Mouse (Mus musculus) adrenal gland, postnatal 10 days (tissue): ENCODE measurements around the gene Rabgap1l. TPM values are rescaled to one million over a fixed set of nuclear protein-coding genes. Genes with fewer than 3 reads are reported as not detected.
"Not testable (repeated sequence)": the region's sequence is repeated elsewhere in the genome, so short reads cannot be mapped to it uniquely, and the experiment has no call there.

Experiments used
- DNase-seq: peaks from one replicate; pipeline ENCODE4 v3.0.0; 2021; ENCODE audit warnings: mixed read lengths
- total RNA-seq, 2 experiments: library from RNA; stranded (reverse); gene quantifications; 2 replicates each; pipeline ENCODE4 v1.2.3; 2021

Rabgap1l gene
- total RNA-seq, 2 experiments from 2014 or later, result 31.3 to 34.1 TPM

- no peak for DNase-seq
These were observed 308.0 kb downstream of the Rabgap1l start for GRCm38 (mm10) chr1:160485028-160485427.

DNA sequence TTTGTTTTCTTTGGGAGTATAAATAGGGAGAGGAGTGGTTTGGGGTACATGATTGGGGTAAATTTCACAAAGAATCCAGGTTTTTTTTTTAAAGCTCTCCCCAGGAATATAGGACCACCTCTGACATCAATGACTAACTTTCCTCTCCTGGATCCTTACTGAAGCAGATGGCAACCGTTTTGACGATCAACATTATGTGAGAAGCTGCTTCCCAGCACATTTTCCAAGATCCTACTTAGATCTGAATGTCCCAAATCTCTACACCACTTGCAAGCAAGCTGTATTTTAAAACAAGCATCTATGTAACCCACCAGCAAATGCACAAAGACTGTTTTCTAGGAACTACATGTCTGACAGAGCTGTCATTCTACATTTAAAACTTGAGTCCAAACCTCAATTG lies 311.4 kb downstream of the Rabgap1l start:
- no peak for DNase-seq

DNA sequence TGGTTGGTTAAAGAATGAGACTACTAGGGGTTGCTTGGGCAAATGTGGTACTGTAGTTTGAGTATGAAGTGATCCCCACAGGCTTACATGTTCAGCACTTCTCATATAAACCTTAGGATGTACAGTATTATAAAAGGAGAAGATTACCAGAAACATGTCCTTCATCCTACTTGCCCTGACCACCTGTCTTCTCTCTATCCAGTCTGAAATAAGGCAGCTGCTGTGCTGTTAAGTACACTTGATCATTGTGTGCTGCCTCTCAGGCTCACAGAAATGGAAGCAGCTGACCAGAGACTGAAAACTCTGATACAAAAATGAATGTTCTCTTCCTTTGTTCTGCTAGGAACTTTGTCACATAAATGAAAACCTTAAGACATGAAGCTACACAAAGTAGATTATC lies 325.6 kb downstream of the Rabgap1l start:
- no peak for DNase-seq

- DNase-seq, result no peak
These were observed 327.8 kb downstream of the Rabgap1l start for GRCm38 (mm10) chr1:160465186-160465585.

DNA sequence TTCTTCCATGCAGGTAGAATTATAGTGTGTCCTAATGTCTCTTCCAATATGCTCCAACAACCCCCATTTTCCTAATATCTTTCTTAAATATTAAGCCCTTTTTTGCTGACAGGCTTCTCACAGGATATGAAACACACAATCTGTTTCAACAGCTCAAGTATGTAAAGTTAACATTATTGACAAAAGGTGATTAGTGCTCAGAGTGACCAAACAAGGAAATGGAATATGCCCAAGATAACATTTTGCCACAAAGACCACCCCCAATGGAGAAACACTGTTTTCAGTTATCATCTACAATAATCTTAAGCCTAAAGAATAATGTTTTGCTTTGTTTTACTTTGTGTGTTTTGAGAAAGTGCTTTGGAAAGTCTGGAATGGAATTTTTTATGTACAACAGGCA lies 328.9 kb downstream of the Rabgap1l start:
- no peak for DNase-seq

DNA sequence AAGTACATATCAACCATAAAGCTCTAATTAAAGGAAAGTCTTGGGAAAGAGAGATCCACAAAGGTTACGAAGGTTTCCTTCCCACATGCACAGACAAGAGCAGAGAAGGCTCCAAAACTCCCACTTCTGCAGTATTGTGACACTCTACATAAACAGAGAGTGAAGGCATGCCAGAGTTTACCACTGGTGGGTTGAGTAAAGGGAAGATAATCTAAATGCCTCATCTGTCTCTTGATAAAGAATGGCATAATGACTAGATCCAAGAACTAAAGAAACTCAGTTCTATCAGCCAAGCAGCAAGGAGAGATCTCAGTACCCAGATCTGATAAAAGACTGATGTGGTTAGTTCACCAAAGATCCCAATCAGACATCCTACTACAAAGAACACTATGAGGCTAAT lies 332.7 kb downstream of the Rabgap1l start:
- DNase-seq, result no peak

GRCm38 (mm10) chr1:160451663-160452062 lies 341.3 kb downstream of the Rabgap1l start:
- DNase-seq, result no peak

- DNase-seq, result no peak
These were observed 344.3 kb downstream of the Rabgap1l start for GRCm38 (mm10) chr1:160448681-160449080.

DNA sequence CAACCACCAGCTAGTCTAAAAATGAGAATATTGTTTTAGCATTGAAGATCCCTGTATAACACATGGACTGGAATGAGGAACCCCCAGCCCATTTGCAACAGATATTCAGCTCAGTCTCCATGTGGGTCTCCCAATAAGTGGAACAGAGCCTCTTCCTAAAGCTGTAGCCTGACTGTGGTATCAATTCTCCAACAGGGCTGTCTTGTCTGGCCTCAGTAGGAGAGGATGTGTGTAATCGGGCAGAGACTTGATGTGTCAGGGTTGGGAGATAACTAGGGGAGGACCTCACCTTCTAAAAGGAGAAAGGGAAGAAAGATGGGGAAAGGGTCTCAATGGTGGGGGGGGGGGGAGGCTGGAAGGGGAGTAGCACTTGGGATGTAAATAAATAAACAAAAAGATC lies 346.2 kb downstream of the Rabgap1l start:
- no peak for DNase-seq

GRCm38 (mm10) chr1:160443506-160443905 lies 349.5 kb downstream of the Rabgap1l start:
- no peak for DNase-seq

GRCm38 (mm10) chr1:160441679-160442078 lies 351.3 kb downstream of the Rabgap1l start:
- DNase-seq, result no peak

- no peak for DNase-seq
These were observed 351.9 kb downstream of the Rabgap1l start for GRCm38 (mm10) chr1:160441161-160441560.

- DNase-seq, result no peak
These were observed 354.2 kb downstream of the Rabgap1l start for GRCm38 (mm10) chr1:160438820-160439219.

DNA sequence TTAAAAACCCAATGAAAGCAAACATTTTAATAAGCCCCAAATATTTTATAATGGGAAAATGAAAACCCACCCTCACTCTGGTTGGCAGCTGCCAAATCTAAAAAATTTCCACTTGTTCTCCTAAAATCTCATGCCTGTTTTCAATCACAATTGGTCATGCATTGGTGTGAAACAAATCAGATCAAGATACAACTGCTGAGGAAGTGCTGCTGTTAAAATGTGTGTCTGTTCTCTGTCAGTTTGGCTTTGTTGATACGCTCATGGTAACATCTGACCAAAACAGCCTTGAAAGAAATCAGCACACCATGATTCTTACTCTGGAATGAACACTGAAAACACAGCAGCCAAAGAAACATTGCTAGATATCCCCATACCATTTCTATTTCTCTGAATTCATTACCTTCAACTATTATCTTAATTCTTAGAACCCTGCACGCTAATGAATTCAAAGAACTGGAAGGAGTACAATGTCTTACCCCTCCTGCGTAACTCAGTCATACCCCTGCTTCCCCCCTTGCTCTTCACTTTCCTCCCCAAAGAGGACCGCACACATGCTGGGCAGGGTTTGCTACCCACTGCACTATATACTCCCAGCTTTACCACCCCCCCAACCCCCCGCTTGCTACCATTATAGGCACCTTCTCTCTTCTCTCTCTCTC lies 375.7 kb downstream of the Rabgap1l start:
- no peak for DNase-seq

GRCm38 (mm10) chr1:160410822-160411221 lies 382.2 kb downstream of the Rabgap1l start:
- DNase-seq, result peak; percentile 20

DNA sequence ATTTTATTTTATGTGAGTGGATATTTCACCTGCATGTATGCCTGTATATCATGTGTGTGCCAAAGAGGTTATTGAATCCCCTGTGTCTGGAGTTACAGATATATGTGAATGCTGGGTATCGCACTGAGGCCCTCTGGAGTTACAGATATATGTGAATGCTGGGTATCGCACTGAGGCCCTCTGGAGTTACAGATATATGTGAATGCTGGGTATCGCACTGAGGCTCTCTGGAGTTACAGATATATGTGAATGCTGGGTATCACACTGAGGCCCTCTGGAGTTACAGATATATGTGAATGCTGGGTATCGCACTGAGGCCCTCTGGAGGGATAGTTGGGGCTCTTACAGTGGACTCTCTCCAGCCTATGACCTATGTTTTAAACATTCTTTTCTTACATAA lies 383.3 kb downstream of the Rabgap1l start:
- not testable (repeated sequence) for DNase-seq

DNA sequence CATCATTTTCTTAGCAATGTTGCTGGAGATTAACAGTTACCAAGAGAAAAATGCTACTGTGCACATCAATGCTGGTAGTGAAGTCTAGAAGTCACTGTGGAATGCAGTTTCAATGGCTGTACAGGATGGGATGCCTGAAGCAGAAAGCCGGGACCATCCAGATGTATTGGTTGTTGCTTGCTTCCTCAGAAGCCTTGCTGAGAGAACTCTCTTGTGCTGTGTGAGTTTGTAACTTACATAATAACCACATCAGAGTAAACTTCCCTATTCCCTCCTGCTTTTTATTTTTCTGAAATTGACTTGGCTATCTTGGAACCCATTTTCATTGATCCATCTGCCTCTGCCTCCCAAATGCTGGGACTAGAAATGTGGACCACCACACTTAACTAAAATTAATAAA lies 383.9 kb downstream of the Rabgap1l start:
- no peak for DNase-seq

GRCm38 (mm10) chr1:160408302-160408897 lies 384.6 kb downstream of the Rabgap1l start:
- no peak for DNase-seq

DNA sequence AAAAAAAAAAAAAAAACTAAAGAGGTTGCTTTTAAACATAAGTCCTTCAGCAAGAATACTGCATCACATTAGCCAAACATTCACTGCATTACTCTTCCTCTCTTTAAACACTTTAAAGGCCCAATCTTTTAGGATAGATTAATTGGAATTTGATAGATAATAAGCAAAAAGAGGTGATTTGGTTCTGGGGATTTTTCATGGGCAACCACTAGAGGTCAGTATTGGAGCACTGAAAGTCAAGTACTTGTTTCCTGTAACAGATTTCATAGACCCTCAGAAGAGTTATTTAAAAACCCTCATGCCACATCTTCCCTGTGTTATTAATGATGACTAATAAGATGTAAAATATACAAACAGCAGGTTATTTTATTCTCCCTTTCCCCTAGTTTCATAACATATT lies 393.6 kb downstream of the Rabgap1l start:
- DNase-seq, result peak; percentile 44

- DNase-seq, result no peak
These were observed 396.0 kb downstream of the Rabgap1l start for GRCm38 (mm10) chr1:160397037-160397436.

DNA sequence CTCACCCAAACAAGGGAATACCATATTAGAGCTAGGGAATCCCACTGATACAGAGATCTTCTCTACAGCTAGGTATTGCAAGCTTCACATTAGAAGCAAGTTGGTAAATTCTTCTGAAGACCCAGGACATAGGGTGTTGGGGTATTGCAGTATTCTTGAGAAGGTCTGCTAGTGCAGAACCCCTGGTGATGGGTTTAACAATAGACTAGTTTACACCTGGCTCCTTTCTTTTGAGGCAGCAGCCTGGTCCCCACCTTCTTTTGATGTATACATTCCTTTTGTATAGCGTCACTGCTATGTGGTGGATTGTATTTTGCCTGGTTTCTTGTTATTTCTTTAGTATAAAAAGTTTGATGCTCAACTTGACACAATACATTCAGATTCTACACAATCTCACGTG lies 405.6 kb downstream of the Rabgap1l start:
- no peak for DNase-seq

DNA sequence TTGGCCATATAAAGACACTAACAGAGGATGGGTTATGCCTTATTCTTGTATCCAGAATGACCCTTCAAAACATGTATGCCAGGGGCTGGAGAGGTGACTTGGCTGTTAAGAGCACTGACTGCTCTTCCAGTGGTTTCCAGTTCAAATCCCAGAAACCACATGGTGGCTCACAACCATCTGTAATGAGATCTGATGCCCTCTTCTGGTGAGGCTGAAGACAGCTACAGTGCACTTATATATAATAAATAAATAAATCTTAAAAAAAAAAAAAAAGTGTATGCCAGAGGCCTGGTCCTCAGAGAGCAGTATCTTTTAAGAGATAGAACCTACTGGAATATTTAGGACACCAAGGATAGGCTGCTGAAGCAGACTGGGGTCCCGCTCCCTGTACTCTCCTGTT lies 414.6 kb downstream of the Rabgap1l start:
- no peak for DNase-seq

DNA sequence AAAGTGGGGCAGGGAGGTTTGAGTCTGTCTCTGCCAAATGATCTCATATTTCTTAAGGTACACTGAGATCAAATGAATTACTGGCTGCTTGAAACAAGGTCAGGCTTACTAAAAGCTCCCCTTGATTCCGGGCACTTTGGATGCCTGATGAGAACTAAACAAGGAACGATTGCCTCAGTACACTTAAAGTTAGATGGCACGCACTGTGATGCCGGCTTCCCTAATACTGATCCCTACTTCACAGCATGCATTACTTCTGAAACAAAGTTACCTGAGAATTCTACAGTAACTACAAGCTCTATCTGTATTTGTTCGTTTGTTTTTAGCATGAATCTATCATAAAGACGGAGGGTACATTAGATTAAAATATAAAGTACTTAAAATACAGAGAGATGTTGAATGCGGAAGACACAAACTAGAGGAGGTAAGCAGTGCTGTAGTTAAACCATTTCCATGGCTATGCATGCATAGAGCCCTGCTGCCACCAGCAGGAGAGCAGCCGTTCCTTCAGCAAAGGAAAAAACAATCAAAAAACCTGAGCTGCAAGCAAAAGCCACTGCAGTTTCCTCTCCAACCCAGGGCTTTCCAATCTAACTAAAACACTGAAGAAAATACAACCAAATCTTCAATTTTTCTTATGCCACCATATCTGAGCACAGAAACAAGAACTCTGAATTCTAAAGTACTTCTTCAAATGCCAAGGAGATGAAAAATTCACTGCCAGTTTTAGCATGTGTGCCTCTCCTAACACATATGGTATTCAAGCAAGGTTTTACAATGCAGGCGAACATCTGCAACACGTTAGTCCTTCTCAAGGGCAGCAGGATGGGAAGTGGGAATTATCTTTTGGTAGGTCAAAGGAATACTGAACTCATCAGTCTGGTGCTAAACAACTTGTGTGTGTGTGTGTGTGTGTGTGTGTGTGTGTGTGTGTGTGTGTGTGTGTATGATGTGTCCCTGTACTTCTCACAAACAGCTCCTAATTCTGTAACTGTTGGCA lies 415.4 kb downstream of the Rabgap1l start:
- peak; percentile 47 for DNase-seq
